Mouse (Mus musculus) left cerebral cortex, adult 18-20 months (tissue): ENCODE data around the gene Spo11. TPM values are rescaled to one million over a fixed set of nuclear protein-coding genes. Genes with fewer than 3 reads are reported as not detected.

Source experiments
- DNase-seq, 2 experiments: peaks; one replicate each; pipeline ENCODE4 v3.0.0; 2021 to 2022; ENCODE audit warnings: low spot score in 2 of 2, mixed read lengths in 1 of 2
- total RNA-seq, 2 experiments: library from RNA; stranded (reverse); gene quantifications; 2 replicates each; pipeline ENCODE4 v1.2.3; 2021

Gene Spo11
- total RNA-seq, 2 experiments from 2014 or later, result 0.23 to 0.28 TPM

DNA sequence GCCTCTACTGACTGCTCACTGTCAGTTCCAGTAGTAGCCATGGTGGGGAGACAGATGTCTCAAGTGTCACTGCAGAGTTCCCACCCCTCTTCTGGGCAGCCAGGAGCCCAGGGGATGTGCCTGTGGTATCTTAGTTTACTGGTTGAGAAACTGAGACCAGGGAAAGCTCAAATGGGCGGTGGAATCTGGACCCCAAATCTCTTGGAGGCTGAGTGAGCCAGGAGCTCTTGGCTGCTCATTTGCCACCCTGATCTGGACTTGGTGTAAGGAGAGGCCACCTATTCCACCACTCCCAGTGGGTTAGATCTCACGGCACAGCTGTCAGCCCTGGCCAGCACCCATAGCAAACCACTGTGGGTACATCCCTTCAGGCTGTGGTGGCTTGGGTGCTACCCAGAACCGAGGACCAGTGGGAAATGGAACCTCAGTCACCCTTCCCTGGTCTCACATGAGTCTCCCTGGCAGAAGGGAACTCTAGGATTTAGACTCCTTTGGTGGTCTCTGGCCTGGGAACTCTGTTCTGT lies 51.1 kb downstream of the Spo11 start:
- no peak for DNase-seq

DNA sequence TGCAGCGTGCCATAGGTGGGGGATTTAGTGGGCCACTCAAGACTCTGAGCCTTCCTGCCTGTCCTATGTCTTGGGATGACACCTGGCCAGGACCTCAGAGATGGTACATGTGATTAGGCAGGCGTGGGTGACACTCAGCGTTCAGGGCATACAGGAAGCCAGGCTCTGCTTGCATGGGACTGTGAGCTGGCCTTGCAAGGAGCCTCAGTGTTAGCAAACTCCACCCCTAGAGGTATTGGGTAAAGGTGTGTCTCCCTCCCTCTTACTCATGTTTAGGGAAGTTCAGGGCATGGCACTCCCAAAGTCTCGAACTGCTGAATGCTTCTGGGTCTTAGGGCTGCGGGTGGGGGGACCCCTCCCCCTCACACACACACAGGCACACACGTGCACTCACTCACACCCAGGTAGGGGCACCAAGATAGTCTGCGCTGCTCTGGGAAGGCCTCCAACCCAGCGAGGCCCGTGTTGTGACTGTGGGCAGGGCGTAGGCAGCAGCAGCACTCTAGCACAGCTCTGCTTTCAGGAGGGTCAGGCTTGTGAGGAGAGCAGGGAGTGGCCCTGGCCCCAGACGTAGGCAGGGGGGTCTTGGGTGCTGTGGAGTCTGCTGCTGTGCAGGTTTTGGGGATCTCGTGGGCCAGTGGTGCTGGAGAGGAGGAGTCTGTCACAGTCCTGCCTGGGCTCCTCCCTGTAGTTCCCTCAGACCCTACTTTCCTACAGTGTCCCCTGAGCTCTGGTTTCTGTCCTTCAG lies 53.3 kb downstream of the Spo11 start:
- DNase-seq, result no peak

DNA sequence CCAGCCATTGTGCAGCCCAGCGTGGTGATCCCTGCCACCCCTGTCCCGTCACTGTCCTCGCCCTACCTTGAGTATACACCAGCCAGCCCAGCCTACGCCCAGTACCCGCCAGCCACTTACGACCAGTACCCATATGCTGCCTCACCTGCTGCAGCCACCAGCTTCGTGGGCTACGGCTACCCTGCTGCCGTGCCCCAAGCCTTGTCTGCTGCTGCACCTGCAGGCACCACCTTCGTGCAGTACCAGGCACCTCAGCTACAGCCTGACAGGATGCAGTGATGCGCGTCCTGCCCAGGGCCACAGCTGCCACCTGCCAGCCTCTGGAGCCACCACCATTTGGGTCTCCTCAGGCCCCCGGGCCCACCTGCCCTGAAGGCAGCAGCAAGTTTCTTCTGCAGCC lies 56.0 kb downstream of the Spo11 start:
- DNase-seq, result no peak

DNA sequence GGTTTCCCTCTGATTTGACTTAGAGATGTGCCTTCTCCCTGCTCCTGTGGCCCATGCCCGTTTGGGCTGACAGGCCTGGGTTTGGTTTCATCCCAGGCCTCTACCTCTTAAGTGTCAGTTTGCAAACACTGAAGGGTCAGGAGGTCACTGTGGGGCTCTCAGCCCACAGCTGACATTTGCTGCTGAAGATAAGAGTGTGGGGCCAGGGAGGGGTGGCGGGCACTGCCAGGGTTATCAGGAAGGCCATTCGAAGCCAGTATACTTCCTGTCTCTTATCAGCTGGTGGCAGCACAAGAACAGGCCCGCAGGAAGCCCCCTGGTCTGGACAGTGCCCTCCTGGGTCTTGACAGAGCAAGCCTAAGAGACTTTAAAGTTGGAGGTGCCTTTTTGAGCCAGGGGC lies 57.5 kb downstream of the Spo11 start:
- no peak for DNase-seq

DNA sequence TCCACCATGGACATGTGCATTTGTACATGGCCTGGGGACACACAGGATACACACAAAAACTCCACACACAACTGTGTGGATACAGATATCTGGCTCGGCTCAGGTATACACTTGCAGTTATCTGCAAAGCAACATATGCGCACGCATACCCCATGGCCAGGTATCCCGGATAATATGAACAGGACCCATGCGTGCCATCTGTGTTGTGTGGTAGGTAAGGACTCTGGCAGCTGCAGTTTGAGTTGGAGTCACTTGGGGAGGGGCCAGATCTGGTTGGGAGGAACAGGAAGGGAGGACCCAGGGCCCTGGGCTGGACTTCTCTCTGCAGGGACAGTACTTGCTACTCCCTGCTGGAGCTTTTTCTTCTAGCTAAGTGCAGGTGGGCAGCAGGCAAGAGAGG lies 58.2 kb downstream of the Spo11 start:
- no peak for DNase-seq

DNA sequence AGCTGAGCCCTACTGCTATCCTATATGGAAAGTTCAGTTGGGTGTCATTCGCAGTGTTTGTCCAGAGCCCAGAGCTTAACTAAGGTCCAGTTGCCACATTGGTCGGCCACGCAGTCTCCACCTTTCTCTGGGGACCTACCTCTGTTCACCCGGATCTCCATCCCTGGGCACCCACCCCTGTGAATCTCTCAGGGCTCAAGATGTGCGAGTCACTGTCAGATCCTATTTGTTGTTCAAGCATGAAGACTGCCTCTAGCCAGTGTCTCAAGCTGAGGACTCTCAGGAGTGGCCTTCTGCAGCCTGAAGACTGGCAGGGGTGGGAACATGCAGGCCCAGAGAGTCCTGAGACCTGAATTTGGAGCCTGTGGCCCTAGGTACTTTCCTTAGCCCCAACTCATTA lies 58.6 kb downstream of the Spo11 start:
- no peak for DNase-seq

DNA sequence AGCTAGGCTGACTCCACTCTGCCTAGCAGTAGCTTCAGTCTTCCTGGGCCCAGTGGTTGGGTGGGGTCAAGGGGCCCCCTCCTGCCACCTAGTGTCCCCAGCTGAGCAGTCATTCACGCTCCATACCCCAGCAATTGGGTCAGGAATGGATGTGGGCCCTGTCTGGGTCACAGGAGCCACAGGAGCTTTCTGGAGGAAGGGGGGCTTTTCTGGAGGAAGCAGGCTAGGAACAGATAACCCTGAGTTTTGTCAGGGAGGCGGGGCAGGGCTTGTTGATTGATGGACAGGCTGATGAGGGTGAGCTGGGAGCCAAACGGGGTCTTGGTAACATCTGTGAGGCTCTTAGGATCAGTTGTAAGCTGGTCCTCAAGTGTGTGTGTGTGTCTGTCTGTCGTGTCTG lies 59.1 kb downstream of the Spo11 start:
- DNase-seq, result no peak

DNA sequence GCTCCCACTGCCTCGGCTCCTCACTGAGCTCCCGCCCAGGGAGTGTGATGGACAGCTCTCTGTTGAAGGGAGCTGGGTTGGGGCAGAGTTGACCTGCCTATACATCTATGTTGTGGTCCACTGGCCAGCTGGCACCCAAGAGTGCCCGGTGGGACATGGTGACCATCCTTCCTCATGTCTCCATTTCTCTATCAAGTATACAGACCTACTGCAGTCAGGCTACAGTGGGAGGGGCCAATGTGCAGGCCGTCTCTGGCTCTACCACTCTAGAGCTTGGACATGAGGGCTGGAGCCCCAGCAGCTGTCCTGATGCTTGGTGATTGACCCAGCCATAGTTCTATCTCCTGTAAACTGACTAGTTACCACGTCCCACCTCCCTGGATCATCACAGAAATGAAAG lies 59.8 kb downstream of the Spo11 start:
- no peak for DNase-seq

DNA sequence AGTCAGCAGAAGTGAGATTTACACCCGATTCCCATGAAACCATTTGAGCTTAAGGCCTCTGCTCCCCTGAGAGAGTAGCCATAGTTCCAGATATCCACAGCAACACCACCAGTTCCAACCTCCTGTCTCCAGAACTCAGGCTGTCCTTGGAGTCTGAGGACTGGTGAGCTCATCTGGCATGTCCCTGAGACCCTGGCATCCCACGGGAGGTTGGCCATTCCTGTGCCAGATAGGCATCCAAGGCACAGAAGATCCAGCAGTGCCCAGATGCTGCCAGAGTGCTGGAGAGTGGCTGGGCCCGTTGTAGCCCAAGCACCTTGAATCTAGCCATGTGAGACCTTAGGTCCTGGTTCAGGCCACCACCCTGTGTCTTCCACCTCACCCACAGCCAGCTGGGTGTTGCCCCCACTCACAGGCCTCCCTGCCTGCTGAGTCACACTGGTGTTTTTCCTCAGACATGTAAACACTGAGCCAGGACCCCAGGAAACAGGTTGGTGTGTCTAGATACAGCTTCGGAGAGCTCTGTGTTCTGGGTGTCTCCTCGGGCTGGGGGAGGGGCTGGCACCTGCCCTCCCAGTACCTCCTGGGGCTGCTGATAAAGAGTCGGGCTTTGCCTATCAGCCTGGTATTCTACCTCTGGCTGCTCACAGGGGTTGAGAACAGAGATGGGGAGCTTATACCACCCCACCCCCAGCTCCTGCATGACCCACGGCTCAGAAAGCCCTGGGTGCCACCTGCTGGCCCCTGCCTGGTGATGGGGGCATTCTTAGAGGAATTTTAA lies 60.5 kb downstream of the Spo11 start:
- DNase-seq, result no peak

DNA sequence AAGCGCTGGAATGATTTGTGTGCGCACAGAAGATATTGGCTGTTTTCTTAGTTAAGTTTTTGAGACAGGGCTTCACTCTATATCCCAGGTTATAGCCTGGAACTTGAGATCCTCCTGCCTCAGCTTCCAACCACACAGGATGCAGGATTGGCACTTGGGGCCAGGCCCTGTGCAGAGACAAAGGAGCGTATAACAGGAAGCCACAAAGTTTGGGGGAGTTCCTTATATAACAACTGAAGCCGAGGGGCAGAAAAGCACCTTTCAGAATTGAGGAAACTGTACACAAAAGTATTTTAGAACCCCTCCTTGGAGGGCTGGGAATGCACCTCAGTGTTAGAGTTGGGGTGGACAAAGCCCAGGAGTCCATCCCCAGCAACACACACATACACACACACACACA lies 61.5 kb downstream of the Spo11 start:
- DNase-seq, result no peak

DNA sequence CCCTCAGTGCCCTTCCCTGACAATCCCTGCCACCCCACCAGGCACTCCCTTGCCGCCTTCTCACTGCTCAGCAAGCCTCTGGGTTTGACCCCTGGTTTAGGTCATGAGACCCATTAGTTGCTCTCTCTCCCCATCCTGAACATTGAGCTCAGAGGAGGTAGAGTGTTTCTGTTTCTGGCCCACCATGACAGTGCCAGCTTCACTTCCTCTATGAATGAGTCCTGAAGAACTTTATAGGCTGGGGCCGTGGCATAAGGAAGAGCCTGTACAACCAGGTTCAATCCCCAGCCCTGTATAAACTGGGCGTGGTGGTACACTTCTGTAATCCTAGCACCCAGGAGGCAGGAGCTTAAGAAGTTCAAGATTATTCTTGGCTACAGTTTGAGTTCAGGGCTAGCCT lies 63.3 kb downstream of the Spo11 start:
- DNase-seq, result no peak

DNA sequence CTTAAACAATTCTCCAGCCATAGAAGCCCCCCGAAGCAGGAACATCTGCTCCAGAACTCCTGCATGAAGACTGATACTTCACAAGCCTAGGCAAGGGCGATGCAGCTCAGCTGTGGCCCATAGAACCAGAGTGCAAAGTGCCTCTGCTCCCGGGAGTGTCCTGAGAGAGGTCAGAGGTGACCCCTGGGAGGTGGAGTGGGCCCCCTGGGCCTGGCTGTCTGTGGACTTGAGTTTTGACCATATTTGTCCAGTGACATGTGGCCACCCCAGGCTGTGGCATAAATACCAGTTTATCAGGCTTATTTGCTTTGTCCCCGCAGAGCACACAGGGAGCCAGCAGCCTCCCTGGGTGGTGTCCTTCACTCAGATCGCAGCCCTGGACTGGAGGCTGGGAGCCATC lies 63.7 kb downstream of the Spo11 start:
- no peak for DNase-seq

DNA sequence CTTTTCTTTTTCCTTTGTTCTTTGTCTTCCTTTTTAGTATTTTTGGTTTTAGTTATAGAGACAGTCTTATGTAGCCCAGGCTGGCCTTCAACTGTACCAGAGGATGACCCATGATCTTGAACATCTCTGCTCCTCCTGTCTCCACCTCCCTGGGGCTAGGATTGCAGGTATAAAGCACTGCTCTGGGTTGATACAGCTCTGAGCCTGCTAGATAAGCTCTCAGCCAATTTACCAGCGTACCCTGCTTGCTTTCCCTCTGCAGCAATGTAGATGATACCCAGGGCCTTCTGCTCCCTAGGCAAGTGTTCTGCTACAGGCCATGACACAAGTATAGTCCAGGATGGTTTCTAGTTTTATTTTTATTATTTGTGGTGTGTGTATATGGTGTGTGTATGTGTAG lies 64.4 kb downstream of the Spo11 start:
- no peak for DNase-seq

DNA sequence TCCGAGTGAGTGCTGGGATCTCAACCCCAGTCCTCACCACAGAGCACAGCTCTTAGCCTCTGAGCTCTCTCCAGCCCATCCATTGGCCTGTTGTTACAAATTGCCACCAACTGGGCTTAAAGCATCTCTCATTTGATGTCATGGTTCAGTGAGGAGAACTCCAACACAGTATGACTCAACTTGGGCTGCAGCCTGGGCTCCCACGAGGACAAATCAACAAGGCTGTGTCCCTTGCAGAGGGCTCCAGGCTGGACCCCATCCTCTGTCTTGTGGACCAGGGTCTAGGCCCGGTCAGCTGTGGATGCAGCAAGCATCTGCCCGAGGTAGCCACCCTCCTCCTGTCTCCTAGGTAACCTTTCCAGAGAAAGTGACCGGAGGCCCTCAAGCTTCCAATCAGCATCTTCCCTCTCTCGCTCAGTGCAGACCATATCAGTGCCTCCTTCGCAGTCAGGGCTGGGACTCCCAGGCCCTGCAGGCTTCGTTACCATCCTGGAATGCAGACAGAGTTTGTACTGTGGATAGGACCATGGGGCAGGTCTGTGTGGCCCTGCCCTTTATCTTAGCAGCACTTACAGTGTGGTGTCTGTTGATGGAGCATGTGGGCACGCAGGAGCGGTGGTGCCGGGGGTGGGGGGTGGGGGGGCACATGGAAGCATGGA lies 65.1 kb downstream of the Spo11 start:
- DNase-seq, result no peak

Other genes starting within 250 kb of the Spo11 start
- 10 to 100 TPM; 12.8 to 13.9 TPM for gene Bmp7, start 37.4 kb upstream of the Spo11 start, total RNA-seq
- 10 to 100 TPM; 55.2 to 61.0 TPM for gene Rae1, start 22.4 kb downstream of the Spo11 start, total RNA-seq
- gene Rbm38, start 42.8 kb downstream of the Spo11 start, total RNA-seq, result 1 to 10 TPM; 3.4 to 3.9 TPM
- gene Ctcfl, start 141.8 kb downstream of the Spo11 start, total RNA-seq, result not detected
- gene Pck1, start 175.3 kb downstream of the Spo11 start, total RNA-seq, result not detected
- not detected for gene Zbp1, start 241.2 kb downstream of the Spo11 start, total RNA-seq